Mouse (Mus musculus): ENCODE measurements at regions not wholly inside any gene's neighbourhood (a gene's known extent, or its start where the extent isn't known, plus 50 kb on each side); places are given as distances from the start of the nearest gene placed in this dataset.

- no peak for DNase-seq
These were observed 95.9 kb upstream of the Shh start for GRCm38 (mm10) chr5:28562917-28563316.

GRCm38 (mm10) chr5:28553543-28553942 is 86.5 kb upstream of the Shh start:
- no peak for DNase-seq

GRCm38 (mm10) chr5:28530202-28530855 is 63.3 kb upstream of the Shh start:
- peak in 1 of 2 experiments; percentile 2 for DNase-seq

- no peak for DNase-seq
These were observed 59.4 kb upstream of the Shh start for GRCm38 (mm10) chr5:28526435-28526834.

- peak; percentile 8 to 21 for DNase-seq
These were observed 54.0 kb upstream of the Shh start for GRCm38 (mm10) chr5:28520800-28521707.

- no peak for DNase-seq
These were observed 52.0 kb upstream of the Shh start for GRCm38 (mm10) chr5:28519059-28519543.
